Mouse (Mus musculus) CH12.LX (cell line): ENCODE results near the gene Snx11. TPM values are rescaled to one million over a fixed set of nuclear protein-coding genes. Genes with fewer than 3 reads are reported as not detected.

Experiments used
- DNase-seq: peaks from one replicate; pipeline ENCODE4 v3.0.0-alpha.2; 2013; ENCODE audit errors: extremely low read depth
- H3K27ac ChIP-seq: 2 replicates; pipeline ENCODE4 v1.5.1; 2012; ENCODE audit warnings: low read depth, mild to moderate bottlenecking, control low read depth, moderate library complexity; ENCODE audit not compliant: insufficient read depth
- H3K27me3 ChIP-seq: replicated peaks from 2 replicates; pipeline ENCODE3; 2012; ENCODE audit warnings: inconsistent platforms
- H3K36me3 ChIP-seq, 2 experiments: replicated peaks in 1 of 2; 2 replicates each; pipeline versions ENCODE3 to v1.6.1; 2012; ENCODE audit warnings: inconsistent platforms in 1 of 2, low read length in 1 of 2, mild to moderate bottlenecking in 1 of 2, mixed read lengths in 1 of 2, moderate library complexity in 1 of 2; ENCODE audit not compliant: control insufficient read depth in 1 of 2, insufficient read depth in 1 of 2
- H3K4me1 ChIP-seq, 2 experiments: 2 replicates each; pipeline ENCODE4 v1.6.1; 2012; ENCODE audit warnings: inconsistent platforms in 1 of 2, moderate library complexity in 1 of 2; ENCODE audit not compliant: insufficient read depth in 2 of 2, control insufficient read depth in 1 of 2
- H3K4me2 ChIP-seq: 2 replicates; pipeline ENCODE4 v1.6.1; 2012; ENCODE audit warnings: low read depth, mild to moderate bottlenecking, control low read depth; ENCODE audit not compliant: poor library complexity, insufficient read depth, severe bottlenecking
- H3K4me3 ChIP-seq, 3 experiments: fragments of 150-350 bp in 1 of 3; sonication (generic) in 1 of 3; replicated peaks in 1 of 3; 2 replicates each; pipeline versions ENCODE3 to v1.5.1; 2011 to 2012; ENCODE audit warnings: low read depth in 2 of 3, low read length in 2 of 3, mild to moderate bottlenecking in 2 of 3, moderate library complexity in 2 of 3, control low read depth in 1 of 3, improper control_type of control experiment in 1 of 3, inconsistent platforms in 1 of 3, mixed read lengths in 1 of 3; ENCODE audit not compliant: poor library complexity in 1 of 3
- H3K79me2 ChIP-seq: replicated peaks from 2 replicates; pipeline ENCODE4 v1.6.1; 2012; ENCODE audit warnings: mild to moderate bottlenecking, moderate library complexity; ENCODE audit not compliant: control insufficient read depth, poor library complexity, insufficient read depth, severe bottlenecking; ENCODE audit errors: extremely low read depth
- H3K9ac ChIP-seq: 2 replicates; pipeline ENCODE4 v1.6.1; 2012; ENCODE audit warnings: low read depth, mild to moderate bottlenecking, control low read depth, moderate library complexity; ENCODE audit not compliant: insufficient read depth
- H3K9me3 ChIP-seq: replicated peaks from 2 replicates; pipeline ENCODE3; 2012; ENCODE audit warnings: low read length, inconsistent platforms, mixed read lengths
- BHLHE40 ChIP-seq: IDR thresholded peaks from 2 replicates; pipeline ENCODE4 v1.6.1; 2011; ENCODE audit warnings: mild to moderate bottlenecking, low read depth, low read length, improper control_type of control experiment
- CHD1 ChIP-seq: IDR thresholded peaks from 2 replicates; pipeline ENCODE4 v1.6.1; 2012; ENCODE audit warnings: low read depth, low read length, improper control_type of control experiment, inconsistent platforms
- CHD2 ChIP-seq: IDR thresholded peaks from 2 replicates; pipeline ENCODE4 v1.6.1; 2011; ENCODE audit warnings: low read length, improper control_type of control experiment
- CTCF ChIP-seq, 2 experiments: IDR thresholded peaks in 1 of 2; conservative IDR thresholded peaks in 1 of 2; 2 replicates each; pipeline ENCODE4 v1.5.1; 2011 to 2012; ENCODE audit warnings: low read depth in 2 of 2, low read length in 2 of 2, improper control_type of control experiment in 1 of 2, inconsistent platforms in 1 of 2, mild to moderate bottlenecking in 1 of 2, moderate library complexity in 1 of 2
- E2F4 ChIP-seq: IDR thresholded peaks from 2 replicates; pipeline ENCODE4 v1.6.1; 2011; ENCODE audit warnings: low read depth, low read length, improper control_type of control experiment; ENCODE audit not compliant: insufficient replicate concordance
- ELF1 ChIP-seq: IDR thresholded peaks from 2 replicates; pipeline ENCODE4 v1.6.1; 2014; ENCODE audit warnings: low read depth, mild to moderate bottlenecking, inconsistent platforms, low read length, improper control_type of control experiment
- EP300 ChIP-seq: IDR thresholded peaks from 2 replicates; pipeline ENCODE4 v1.6.1; 2011; ENCODE audit warnings: low read length, improper control_type of control experiment
- ETS1 ChIP-seq: conservative IDR thresholded peaks from 2 replicates; pipeline ENCODE4 v1.6.1; 2012; ENCODE audit warnings: low read depth, mild to moderate bottlenecking, inconsistent platforms, low read length, improper control_type of control experiment, moderate library complexity
- GABPA ChIP-seq: IDR thresholded peaks from 2 replicates; pipeline ENCODE4 v1.6.1; 2012; ENCODE audit warnings: low read depth, low read length, improper control_type of control experiment, inconsistent platforms; ENCODE audit not compliant: insufficient replicate concordance
- HCFC1 ChIP-seq: IDR thresholded peaks from 2 replicates; pipeline ENCODE4 v1.6.1; 2012; ENCODE audit warnings: low read depth, mild to moderate bottlenecking, inconsistent platforms, low read length, improper control_type of control experiment
- IRF4 ChIP-seq: IDR thresholded peaks from 2 replicates; pipeline ENCODE4 v1.6.1; 2014; ENCODE audit warnings: low read depth, mild to moderate bottlenecking, inconsistent platforms, low read length, improper control_type of control experiment
- JUN ChIP-seq: IDR thresholded peaks from 2 replicates; pipeline ENCODE4 v1.6.1; 2011; ENCODE audit warnings: low read depth, mild to moderate bottlenecking, low read length, improper control_type of control experiment, moderate library complexity; ENCODE audit not compliant: insufficient read depth
- JUND ChIP-seq: conservative IDR thresholded peaks from 2 replicates; pipeline ENCODE4 v1.6.1; 2011; ENCODE audit warnings: low read depth, low read length, improper control_type of control experiment
- KAT2A ChIP-seq: IDR thresholded peaks from 2 replicates; pipeline ENCODE4 v1.6.1; 2012; ENCODE audit warnings: low read length, improper control_type of control experiment, inconsistent platforms; ENCODE audit not compliant: insufficient replicate concordance
- MAFK ChIP-seq: IDR thresholded peaks from 2 replicates; pipeline ENCODE4 v1.6.1; 2011; ENCODE audit warnings: low read length, improper control_type of control experiment; ENCODE audit not compliant: insufficient replicate concordance
- MAX ChIP-seq: IDR thresholded peaks from 2 replicates; pipeline ENCODE4 v1.6.1; 2011; ENCODE audit warnings: low read length, improper control_type of control experiment
- MAZ ChIP-seq: IDR thresholded peaks from 2 replicates; pipeline ENCODE4 v1.6.1; 2012; ENCODE audit warnings: low read depth, mild to moderate bottlenecking, inconsistent platforms, low read length, improper control_type of control experiment, moderate library complexity
- MEF2A ChIP-seq: IDR thresholded peaks from 2 replicates; pipeline ENCODE4 v1.6.1; 2014; ENCODE audit warnings: low read depth, mild to moderate bottlenecking, inconsistent platforms, low read length, improper control_type of control experiment, borderline replicate concordance
- MXI1 ChIP-seq: IDR thresholded peaks from 2 replicates; pipeline ENCODE4 v1.6.1; 2011; ENCODE audit warnings: mild to moderate bottlenecking, low read depth, low read length, improper control_type of control experiment
- MYC ChIP-seq: IDR thresholded peaks from 2 replicates; pipeline ENCODE4 v1.6.1; 2011; ENCODE audit warnings: low read depth, mild to moderate bottlenecking, improper control_type of control experiment, low read length
- NELFE ChIP-seq: IDR thresholded peaks from 2 replicates; pipeline ENCODE4 v1.6.1; 2011; ENCODE audit warnings: low read depth, low read length, improper control_type of control experiment
- NRF1 ChIP-seq: IDR thresholded peaks from 2 replicates; pipeline ENCODE4 v1.6.1; 2014; ENCODE audit warnings: low read depth, mild to moderate bottlenecking, inconsistent platforms, low read length, improper control_type of control experiment, moderate library complexity
- PAX5 ChIP-seq: IDR thresholded peaks from 2 replicates; pipeline ENCODE4 v1.6.1; 2012; ENCODE audit warnings: low read length, inconsistent platforms, mixed read lengths
- POLR2A ChIP-seq: IDR thresholded peaks from 2 replicates; pipeline ENCODE4 v1.6.1; 2011; ENCODE audit warnings: low read depth, mild to moderate bottlenecking, improper control_type of control experiment, low read length
- POLR2AphosphoS2 ChIP-seq: IDR thresholded peaks from 2 replicates; pipeline ENCODE4 v1.6.1; 2011; ENCODE audit warnings: low read depth, low read length, improper control_type of control experiment
- RAD21 ChIP-seq: IDR thresholded peaks from 2 replicates; pipeline ENCODE4 v1.6.1; 2011; ENCODE audit warnings: low read depth, mild to moderate bottlenecking, low read length, improper control_type of control experiment, moderate library complexity
- RCOR1 ChIP-seq: conservative IDR thresholded peaks from 2 replicates; pipeline ENCODE4 v1.6.1; 2012; ENCODE audit warnings: low read depth, mild to moderate bottlenecking, inconsistent platforms, low read length, improper control_type of control experiment
- SIN3A ChIP-seq: IDR thresholded peaks from 2 replicates; pipeline ENCODE4 v1.6.1; 2012; ENCODE audit warnings: low read length, improper control_type of control experiment, inconsistent platforms
- SMC3 ChIP-seq: IDR thresholded peaks from 2 replicates; pipeline ENCODE4 v1.6.1; 2011; ENCODE audit warnings: low read depth, low read length, improper control_type of control experiment
- TBP ChIP-seq: conservative IDR thresholded peaks from 2 replicates; pipeline ENCODE4 v1.6.1; 2011; ENCODE audit warnings: low read depth, low read length, improper control_type of control experiment
- TCF12 ChIP-seq: IDR thresholded peaks from 2 replicates; pipeline ENCODE4 v1.6.1; 2014; ENCODE audit warnings: low read depth, mild to moderate bottlenecking, inconsistent platforms, low read length, improper control_type of control experiment
- UBTF ChIP-seq: IDR thresholded peaks from 2 replicates; pipeline ENCODE4 v1.6.1; 2012; ENCODE audit warnings: low read depth, mild to moderate bottlenecking, inconsistent platforms, low read length, improper control_type of control experiment, moderate library complexity
- USF1 ChIP-seq: IDR thresholded peaks from 2 replicates; pipeline ENCODE4 v1.6.1; 2014; ENCODE audit warnings: low read depth, mild to moderate bottlenecking, inconsistent platforms, low read length, improper control_type of control experiment
- USF2 ChIP-seq: conservative IDR thresholded peaks from 2 replicates; pipeline ENCODE4 v1.6.1; 2011; ENCODE audit warnings: low read depth, low read length, improper control_type of control experiment
- ZC3H11A ChIP-seq: IDR thresholded peaks from 2 replicates; pipeline ENCODE4 v1.6.1; 2012; ENCODE audit warnings: low read depth, mild to moderate bottlenecking, inconsistent platforms, low read length, improper control_type of control experiment
- ZKSCAN1 ChIP-seq: IDR thresholded peaks from 2 replicates; pipeline ENCODE4 v1.6.1; 2012; ENCODE audit warnings: low read depth, inconsistent platforms, low read length, improper control_type of control experiment, borderline replicate concordance
- ZMIZ1 ChIP-seq: IDR thresholded peaks from 2 replicates; pipeline ENCODE4 v1.6.1; 2012; ENCODE audit warnings: low read depth, mild to moderate bottlenecking, inconsistent platforms, low read length, improper control_type of control experiment
- ZNF384 ChIP-seq: IDR thresholded peaks from 2 replicates; pipeline ENCODE4 v1.6.1; 2012; ENCODE audit warnings: low read depth, low read length, improper control_type of control experiment, inconsistent platforms
- dilution Hi-C: fragments of 300-500 bp; cut with MboI; formaldehyde crosslinking; loops from 2 replicates; pipeline ENCODE4 v1.14.3; 2020; ENCODE audit warnings: low sequenced_read_pairs; ENCODE audit not compliant: extremely low pct_unique_long_range_greater_than_20kb, extremely low pct_ligation_motif_present
- in situ Hi-C: fragments of 300-500 bp; cut with MboI; formaldehyde crosslinking; loops from 3 replicates; pipeline ENCODE4 v1.14.3; 2019; ENCODE audit warnings: low sequenced_read_pairs, low pct_ligation_motif_present, low pct_unique_long_range_greater_than_20kb, mixed read lengths
- polyA plus RNA-seq: library from polyadenylated mRNA; unstranded; fragments of >175 nt; gene quantifications from 2 replicates; pipeline ENCODE4 v1.2.1, GENCODE M21; 2012; ENCODE audit warnings: low read depth; ENCODE audit not compliant: insufficient read length
- total RNA-seq, 2 experiments: library from RNA; depleted of rRNA; stranded (reverse); fragments of 300-350 nt in 1 of 2; fragments of >200 nt in 1 of 2; gene quantifications; 2 replicates each; pipeline ENCODE4 v1.2.3; 2012 to 2014

Gene Snx11
- total and polyA plus RNA-seq, 3 experiments: 153 to 244 (median 217) TPM

DNA sequence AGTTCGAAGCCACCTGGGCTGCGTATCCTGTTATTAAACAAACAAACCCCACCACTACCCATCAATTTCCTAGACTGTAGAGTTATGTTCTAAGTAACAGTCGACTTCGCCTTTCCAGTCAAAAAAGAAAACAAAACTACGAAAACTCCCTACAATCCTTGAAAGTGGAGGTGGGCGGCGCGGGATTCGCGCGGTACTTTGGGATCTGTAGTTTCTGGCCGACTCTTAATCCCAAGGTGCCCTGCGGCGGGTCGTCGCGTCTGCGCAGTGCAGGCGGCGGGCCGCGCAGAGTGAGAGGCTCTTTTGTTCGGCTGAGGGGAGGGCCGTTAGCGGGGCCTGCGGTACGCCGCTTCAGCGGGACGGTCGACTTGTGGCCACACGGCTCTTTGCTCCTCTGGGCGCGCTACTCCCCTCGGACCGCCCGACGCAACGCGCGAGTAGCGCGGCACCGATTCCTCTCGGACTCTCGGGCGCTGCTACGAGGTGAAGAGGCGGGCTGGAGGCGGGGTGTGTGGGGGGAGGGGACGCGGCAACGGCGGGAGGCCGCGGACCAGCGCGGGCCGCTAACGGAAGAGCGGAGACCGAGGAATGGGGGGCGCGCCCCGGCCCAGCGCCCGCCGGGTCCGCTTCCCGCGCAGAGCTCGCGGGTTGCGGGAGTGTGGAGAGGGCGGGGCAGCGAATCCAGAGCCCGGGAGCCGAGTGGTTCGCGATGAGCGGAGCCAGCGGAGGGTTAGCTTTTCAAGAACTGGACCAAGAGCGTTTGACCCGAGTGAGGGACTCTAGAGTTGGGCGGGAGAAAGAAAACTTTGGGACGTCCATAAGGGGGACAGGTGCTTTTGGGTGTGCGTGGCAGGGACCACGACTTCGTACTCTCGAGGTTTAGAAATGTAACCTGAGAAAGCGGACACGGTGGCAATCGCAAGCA is 11.8 kb upstream of the Snx11 start, which contains the start of gene Cbx1:
TSS of gene Cbx1 (plus strand) at position 257 of the 925 bp plus-strand sequence.
- H3K4me2 ChIP-seq: peak within 1 kb of the TSS; percentile 98
- peak; percentile 93 for DNase-seq
- H3K4me3 ChIP-seq: peak within 1 kb of the TSS; percentile 83 to 95 (median 83)
- no peaks in the 10 kb centered on the region for H3K27me3 ChIP-seq
- peaks cover 0 to 44% of the 10 kb centered on the region in 2 experiments; a peak in 3 of 4 replicates for H3K4me1 ChIP-seq
- H3K9ac ChIP-seq: peak within 1 kb of the TSS; percentile 88
- H3K9me3 ChIP-seq: no peaks in the 10 kb centered on the region
- TF ChIP-seq HCFC1 (peak; percentile 97), PAX5 (no peak), NRF1 (peak; percentile 97), BHLHE40 (peak; percentile 9; the same call in 1 of the 2 replicates), RCOR1 (no peak), MAFK (no peak), SMC3 (no peak), E2F4 (peak; percentile 86; the same call in 1 of the 2 replicates), USF2 (no peak), TCF12 (peak; percentile 90), MAZ (0 out of 2 replicates have a peak, but pooled peaks have one; percentile 58), POLR2AphosphoS2 (peak; percentile 75), EP300 (no peak), CHD1 (no peak), CHD2 (peak; percentile 87), POLR2A (peak; percentile 93), MEF2A (peak; percentile 61; the same call in 1 of the 2 replicates), ZMIZ1 (peak; percentile 91), ZKSCAN1 (no peak), UBTF (peak; percentile 88; the same call in 1 of the 2 replicates), ELF1 (peak; percentile 72), USF1 (no peak), ZC3H11A (no peak), RAD21 (no peak), ETS1 (no peak), MYC (peak; percentile 35; the same call in 1 of the 2 replicates), SIN3A (peak; percentile 93), JUND (no peak), MAX (no peak), MXI1 (no peak; the same call in 1 of the 2 replicates), CTCF (conservative IDR thresholded peaks at IDR 0.05 in 1 of 2, IDR thresholded peaks at IDR 0.05 in 1 of 2; ENCODE audit: low read depth in 2 of 2, low read length in 2 of 2) (no peak), ZNF384 (no peak), TBP (peak; percentile 71; the same call in 1 of the 2 replicates), GABPA (peak; percentile 74; the same call in 1 of the 2 replicates), IRF4 (peak; percentile 59; the same call in 1 of the 2 replicates), KAT2A (peak; percentile 98), JUN (no peak), NELFE (peak; percentile 92)
- TF ChIP-seq, all 38 proteins: peak for 20
- Histone ChIP-seq H3K79me2 (peaks cover 49% of the 10 kb centered on the region), H3K36me3 (peaks cover 0 to 22% of the 10 kb centered on the region in 2 experiments), H3K27ac (peak within 1 kb of the TSS; percentile 91)
- in situ Hi-C loops: no loop called here
- dilution Hi-C loops: no loop called here
